Mouse (Mus musculus) embryo, embryonic 10 days (tissue): ENCODE data around the gene Parp3.

ENCODE experiments used
- DNase-seq: peaks from one replicate; pipeline ENCODE4 v3.0.0-alpha.2; 2015; ENCODE audit warnings: low spot score

The Parp3 gene

GRCm38 (mm10) chr9:106456325-106457162 lies 20.2 kb downstream of the Parp3 start:
- peak; percentile 82 for DNase-seq

GRCm38 (mm10) chr9:106454888-106455681 lies 21.7 kb downstream of the Parp3 start:
- DNase-seq = peak; percentile 83

GRCm38 (mm10) chr9:106454071-106454761 lies 22.5 kb downstream of the Parp3 start:
- DNase-seq = peak; percentile 52

GRCm38 (mm10) chr9:106453271-106454070 lies 23.3 kb downstream of the Parp3 start, which contains the start of gene Pcbp4:
Pcbp4 (plus strand) TSS chr9:106453291.
- DNase-seq = peak; percentile 83

- DNase-seq = peak; percentile 74
Observed at GRCm38 (mm10) chr9:106452821-106453220, 23.9 kb downstream of the Parp3 start.

GRCm38 (mm10) chr9:106452351-106452750 lies 24.4 kb downstream of the Parp3 start:
- DNase-seq = no peak

GRCm38 (mm10) chr9:106451899-106452298 lies 24.9 kb downstream of the Parp3 start:
- DNase-seq = no peak

DNA sequence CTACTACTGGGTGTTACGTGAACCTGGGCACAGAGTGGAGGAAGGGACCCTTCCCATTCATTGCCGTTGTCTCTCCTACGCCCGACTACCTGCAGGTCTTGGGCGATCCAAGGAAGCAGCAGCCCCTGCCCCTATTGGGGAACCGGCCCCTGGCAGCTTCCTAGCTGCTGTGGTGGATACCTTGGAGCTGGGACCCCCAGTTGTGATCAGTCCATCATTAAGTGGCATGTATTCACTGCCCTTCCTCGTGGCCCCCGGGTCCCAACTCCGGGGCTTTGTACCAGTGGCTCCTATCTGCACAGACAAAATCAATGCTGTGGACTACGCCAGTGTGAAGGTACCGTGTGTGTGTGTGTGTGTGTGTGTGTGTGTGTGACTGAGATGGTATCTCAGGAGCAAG lies 25.5 kb downstream of the Parp3 start:
- no peak for DNase-seq

DNA sequence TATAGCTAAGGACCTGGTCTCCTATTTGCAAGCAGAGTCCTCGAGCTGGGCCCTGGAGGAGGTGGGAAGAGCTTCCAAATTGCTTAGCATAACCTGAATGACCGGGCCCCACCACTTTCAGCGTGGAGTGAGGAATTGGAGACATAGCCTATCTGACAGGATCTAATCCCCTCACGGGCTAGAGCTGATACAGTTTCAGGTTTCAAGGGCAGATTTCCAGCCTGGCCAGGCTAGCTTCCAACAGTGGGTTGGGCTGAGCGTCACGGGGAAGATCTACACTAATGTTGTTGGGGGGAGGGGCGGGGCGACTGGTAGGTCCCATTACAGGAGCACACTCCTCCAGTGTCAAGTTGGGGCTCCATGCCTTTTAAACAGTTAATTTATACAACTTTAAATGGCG lies 26.1 kb downstream of the Parp3 start:
- peak; percentile 74 for DNase-seq

- DNase-seq = no peak
Observed at GRCm38 (mm10) chr9:106449947-106450346, 26.8 kb downstream of the Parp3 start.

DNA sequence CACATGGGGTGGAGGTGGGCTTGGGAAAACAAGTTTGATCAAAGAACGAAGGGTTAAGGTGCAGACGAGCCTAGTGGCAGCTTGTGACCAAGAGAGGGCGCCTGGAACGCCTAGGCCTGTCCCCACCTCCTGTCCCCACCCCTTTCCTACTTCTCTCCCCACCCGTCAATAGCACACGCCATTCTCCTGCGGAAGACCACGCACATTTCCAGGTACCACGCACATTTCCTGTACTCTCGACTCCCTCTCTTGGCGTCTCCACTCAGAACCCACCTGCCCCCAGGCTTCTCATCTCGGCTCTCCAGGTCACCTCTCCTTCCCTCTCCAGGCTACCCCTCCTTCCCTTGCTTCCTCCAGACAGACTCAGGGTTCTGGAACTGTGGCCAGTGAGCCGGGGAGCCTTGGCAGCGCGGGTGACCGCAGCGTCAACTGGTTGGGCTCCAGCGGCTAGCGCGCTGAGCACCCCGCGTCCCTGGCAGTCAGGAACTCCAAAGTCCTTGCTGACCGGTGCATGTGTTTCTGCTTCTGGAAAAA lies 28.2 kb downstream of the Parp3 start:
- peak; percentile 89 for DNase-seq

- DNase-seq = no peak
Observed at GRCm38 (mm10) chr9:106447951-106448350, 28.8 kb downstream of the Parp3 start.

- peak; percentile 97 for DNase-seq
Observed at GRCm38 (mm10) chr9:106447348-106447747, 29.4 kb downstream of the Parp3 start, which contains the start of the genes Abhd14b and Abhd14a. Abhd14b (plus strand) TSS chr9:106447459. Abhd14a (minus strand) TSS chr9:106447678.

GRCm38 (mm10) chr9:106444836-106445235 lies 31.9 kb downstream of the Parp3 start:
- DNase-seq = no peak

GRCm38 (mm10) chr9:106442680-106443079 lies 34.1 kb downstream of the Parp3 start:
- no peak for DNase-seq

DNA sequence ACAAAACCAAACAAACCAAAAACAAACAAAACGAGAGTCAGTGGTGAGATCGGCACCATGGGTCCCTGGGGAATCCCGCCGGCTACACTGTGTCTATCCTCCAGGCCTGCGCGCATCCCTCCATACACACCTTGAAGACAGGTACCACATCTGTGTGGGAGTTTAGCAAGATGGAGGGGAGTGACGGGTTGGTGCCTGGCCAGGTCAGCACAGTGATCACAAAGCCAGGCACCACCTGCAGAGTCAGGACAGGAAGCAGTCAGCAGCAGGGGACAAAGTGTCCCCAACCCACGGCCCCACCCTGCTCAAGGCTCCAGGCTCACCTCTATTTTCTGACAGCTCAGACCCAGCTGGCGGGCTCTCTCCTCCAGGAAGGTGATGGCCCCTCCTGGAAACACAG lies 40.2 kb downstream of the Parp3 start:
- no peak for DNase-seq

DNA sequence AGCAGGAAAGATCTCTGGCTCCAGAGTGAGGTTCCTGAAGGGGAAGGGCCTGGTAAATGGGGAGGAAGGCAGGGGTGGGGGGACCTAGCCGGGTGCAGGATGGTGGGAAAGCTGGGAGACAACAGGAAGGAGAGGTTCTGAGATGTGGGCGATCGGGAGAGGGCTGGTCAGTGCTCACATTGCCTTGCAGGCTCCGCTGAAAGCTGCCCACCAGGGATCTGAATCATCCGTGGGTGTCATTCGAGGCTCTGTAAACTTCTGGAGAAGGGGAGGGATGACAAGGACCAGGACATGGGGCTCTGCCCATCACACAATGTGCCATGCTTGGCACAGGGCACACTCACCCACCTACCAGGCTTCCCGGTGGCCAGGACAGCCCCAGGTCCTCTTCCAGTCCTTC lies 43.4 kb downstream of the Parp3 start:
- no peak for DNase-seq

DNA sequence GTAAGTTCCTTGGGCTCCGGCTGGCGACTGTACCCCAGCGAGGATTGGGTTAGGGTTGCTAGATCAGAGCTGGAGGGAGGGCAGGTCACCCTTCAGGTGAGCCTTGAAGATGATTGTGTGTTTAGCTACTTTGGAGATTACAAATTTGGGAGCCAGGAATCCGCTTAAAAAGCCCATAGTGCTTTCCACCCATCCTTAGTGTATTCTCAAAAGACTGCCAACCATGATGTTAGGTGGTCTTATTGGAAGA lies 46.8 kb downstream of the Parp3 start:
- no peak for DNase-seq

- DNase-seq = peak; percentile 98
Observed at GRCm38 (mm10) chr9:106429221-106430014, 47.3 kb downstream of the Parp3 start, which contains the start of gene Rpl29. Rpl29 (plus strand) TSS chr9:106429454.

DNA sequence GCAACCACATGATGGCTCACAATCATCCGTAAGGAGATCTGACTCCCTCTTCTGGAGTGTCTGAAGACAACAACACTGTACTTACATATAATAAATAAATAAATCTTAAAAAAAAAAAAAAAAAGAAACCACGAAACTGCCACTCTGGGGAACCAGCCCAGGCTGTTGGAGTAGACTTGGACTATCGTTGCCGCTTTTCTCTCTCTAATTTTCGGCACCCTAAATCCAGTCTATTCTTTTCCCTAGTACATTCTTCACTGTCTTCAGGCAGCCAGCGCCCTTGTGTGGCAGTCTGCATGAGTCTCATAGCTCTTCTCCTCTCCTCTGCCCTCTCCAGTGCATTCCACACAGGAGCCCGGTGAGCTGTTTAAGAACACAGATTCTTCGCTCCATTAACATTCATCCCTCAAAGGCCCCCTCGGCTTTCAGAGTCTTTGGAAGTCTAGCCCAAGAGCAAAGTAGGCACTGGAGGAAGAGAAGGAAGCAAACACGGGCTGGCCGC lies 48.0 kb downstream of the Parp3 start:
- no peak for DNase-seq

GRCm38 (mm10) chr9:106421865-106422160 lies 54.9 kb downstream of the Parp3 start:
- peak; percentile 96 for DNase-seq
